Mouse (Mus musculus) frontal cortex, adult (tissue): ENCODE measurements at regions not wholly inside any gene's neighbourhood (a gene's known extent, or its start where the extent isn't known, plus 50 kb on each side); places are given as distances from the start of the nearest gene placed in this dataset.

Experiments used
- ATAC-seq: cut with Nextera tagmentation; 2 replicates; pipeline ENCODE4 v1.9.2; 2017; ENCODE audit warnings: mild to moderate bottlenecking, moderate library complexity, mixed read lengths; ENCODE audit not compliant: low TSS enrichment

- 0 out of 2 replicates have a peak, but pooled peaks have one; percentile 20 for ATAC-seq
Measured at GRCm38 (mm10) chr4:7423204-7423603, 815.6 kb downstream of the Car8 start.

DNA sequence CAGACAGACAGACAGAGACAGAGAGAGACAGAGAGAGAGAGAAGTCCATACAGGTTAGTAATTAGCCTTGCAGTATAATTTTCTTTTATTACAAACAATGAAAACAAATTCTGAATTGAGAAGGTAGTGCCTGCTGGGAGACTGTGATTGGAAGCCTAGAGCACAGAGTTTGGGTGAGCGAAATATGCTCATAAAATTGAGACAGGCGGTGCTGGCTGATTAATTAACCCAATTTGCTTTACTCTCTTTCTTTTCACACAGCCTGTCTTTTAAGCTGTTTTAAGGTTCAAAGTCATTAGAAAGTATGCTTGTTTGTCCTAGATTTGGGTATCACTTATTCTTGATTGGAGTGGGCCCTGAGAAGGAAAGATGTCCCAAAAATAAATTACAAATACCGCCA, 816.1 kb downstream of the Car8 start:
- ATAC-seq, result no peak

- ATAC-seq, result peak; percentile 97
Measured at GRCm38 (mm10) chr4:7414301-7414700, 824.5 kb downstream of the Car8 start.

DNA sequence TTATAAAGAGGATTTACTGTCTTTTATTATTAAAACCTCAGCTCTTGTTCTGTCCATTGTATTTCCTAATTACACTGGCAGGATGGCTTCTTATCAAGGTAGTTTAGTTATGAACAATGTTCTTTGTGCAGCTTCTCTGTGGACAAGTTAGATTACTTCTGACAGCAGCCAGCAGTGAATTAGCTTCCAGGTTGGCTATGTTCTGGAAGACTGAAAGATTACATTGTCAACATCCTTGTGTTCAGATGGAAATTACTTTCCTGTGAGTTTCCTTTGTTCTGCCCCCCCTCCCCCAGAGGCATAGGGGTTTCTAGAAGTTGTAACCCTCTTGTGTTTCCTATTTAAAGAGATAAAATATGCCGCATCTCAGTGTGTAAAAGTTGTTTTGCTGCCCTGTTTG, 846.1 kb downstream of the Car8 start:
- ATAC-seq, result no peak

DNA sequence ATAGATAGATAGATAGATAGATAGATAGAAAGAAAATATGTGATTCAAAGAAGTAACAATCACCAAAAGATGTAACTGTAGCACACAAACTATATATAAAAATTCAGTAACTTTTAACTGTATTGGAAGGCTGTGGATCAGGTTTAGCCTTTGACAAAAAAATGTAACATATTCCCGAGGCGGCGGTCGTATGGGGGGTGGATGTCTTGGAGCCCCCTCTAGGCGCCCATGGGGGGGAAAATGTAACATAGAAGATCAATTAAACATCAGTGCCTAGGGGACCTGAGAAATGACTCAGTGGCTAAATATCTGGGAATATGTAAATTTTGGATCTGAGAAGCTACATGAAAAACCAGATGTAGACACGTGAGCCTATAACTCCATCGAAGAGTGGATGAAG, 847.2 kb downstream of the Car8 start:
- no peak for ATAC-seq

DNA sequence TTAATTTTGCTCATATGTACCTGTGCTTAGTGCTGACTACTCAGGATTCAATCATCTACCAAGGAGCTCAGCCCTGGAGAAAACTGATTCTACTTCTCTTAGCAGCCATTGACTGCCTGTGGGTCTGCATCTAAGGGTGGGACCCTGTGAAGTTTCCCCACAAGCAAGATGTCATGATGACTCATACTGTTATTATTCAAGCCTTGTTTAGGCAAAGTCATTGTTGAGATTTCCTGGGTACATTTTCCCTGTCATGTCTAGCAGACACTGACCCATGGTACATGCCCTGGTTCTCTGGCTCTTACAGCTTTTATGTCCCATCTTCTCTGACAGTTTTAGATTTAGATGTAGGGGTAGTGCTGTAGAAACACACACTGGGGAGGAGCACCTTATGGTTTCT, 853.8 kb downstream of the Car8 start:
- no peak for ATAC-seq

GRCm38 (mm10) chr4:7379996-7380395, 858.8 kb downstream of the Car8 start:
- peak; percentile 47; the same call in 1 of the 2 replicates for ATAC-seq

DNA sequence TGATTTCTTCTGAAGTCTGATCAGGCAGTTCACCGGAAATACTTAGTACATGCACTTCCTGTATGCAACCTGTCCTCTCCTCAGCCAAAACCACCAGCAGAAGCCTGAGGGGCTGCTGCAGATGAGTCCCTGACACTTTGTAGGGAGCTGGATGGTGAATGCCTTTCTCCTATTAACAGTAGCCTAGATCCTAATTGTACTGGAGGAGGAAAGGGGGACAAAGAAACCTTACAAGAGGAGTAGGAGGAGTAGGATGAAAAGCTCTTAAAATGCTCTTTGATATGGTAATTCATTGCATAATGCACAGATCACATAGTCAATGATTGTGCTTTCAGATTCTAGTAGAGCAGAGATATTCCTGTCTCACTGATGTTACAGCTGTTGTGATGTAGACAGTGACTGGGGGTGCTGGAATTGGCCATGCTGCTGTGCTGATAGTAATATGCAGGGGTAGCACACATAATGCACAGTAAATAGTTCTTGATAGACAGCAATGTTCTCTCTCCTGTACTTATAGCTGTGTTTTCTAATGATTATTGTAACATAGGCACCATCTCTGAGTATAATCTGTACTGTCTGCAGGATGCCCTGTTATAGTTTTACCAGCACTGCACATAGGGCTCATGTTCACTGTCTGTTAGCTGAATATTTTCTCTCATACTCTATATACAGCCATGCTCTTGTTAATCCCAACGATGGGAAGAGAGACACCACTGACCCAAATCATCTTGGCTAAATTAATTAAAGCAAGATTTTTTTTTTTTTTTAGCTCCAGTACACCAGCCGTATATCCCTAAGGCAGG, 874.4 kb downstream of the Car8 start:
- ATAC-seq, result no peak; the same call in 1 of the 2 replicates

GRCm38 (mm10) chr4:7363508-7363907, 875.3 kb downstream of the Car8 start:
- ATAC-seq, result no peak

- ATAC-seq, result peak; percentile 47
Measured at GRCm38 (mm10) chr4:7356202-7356601, 882.6 kb downstream of the Car8 start.

DNA sequence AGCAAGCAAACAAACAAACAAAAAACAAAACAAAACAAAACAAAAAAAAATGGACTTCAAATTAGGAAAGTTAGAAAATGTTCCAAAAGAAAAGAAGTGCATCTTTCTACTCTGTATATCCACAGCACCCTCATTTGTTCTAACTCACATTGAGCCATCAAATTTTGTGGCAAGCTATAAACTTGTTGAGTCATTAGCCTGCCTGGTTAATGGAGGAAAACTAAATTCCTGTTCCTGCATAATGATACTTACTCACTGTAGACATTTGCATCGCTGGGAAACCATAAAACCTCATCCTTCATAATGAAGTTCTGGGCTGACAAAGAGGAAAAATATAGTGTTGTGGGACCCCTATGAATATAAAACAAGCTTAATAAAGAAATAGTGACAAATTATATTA, 891.5 kb downstream of the Car8 start:
- no peak for ATAC-seq

- no peak for ATAC-seq
Measured at GRCm38 (mm10) chr4:7341159-7341558, 897.7 kb downstream of the Car8 start.

DNA sequence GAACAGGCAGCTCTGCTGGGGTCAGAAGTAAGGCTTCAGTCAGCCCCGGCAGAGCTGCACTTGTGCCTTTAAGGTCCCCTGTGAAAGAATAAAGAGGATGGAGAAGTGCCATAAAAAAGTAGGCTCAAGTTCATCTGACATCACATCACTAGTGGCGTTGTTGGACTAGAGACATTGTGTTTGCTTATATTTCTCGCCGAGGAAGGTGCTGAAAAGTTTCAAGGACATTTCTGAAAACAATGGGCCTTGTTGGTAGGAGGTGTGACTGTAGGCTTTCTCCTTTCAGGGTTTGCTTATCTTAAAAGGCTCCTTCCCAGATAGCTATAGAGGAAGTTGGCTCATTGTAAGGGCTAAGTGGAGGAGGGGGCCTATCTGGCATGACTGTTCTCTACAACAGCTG, 924.6 kb downstream of the Car8 start:
- no peak for ATAC-seq

GRCm38 (mm10) chr4:7313219-7313618, 925.6 kb downstream of the Car8 start:
- no peak for ATAC-seq

DNA sequence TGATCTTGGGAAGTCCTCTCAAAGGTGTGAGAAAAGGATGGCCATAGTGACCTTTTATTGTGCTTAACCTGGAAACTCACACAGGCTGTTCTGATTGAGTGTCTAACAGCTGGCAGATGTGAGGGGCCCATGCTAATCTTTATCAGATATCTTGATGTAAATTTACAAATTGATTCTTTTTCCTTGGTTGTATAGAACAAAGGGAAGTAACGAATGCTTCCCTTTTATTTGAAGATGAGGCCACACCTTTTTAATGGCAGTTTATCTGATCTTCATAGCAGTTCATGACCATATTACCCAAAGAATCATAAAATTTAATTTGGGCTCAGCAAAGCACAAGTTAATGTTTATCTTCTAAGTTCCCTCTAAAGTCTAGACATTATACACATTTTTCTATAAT, 926.7 kb downstream of the Car8 start:
- ATAC-seq, result no peak

DNA sequence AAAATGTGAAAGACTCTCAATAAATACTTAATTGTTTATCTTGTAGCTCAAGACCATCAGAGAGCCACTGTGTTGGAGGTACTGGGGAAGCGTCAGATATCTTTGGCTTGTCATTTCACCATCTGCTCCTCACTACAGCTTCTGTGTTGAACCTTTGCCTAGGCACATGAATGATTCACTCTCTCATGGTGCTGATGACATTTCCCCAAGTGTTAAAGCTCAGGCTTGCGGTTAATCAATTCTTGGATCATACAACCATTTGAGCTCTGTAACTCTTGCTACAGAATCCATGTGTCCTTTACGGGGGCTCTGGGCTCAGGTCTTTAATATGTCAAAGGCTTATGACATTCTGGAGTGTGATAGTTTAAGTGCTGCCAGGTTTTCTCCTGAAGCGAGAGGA, 969.8 kb downstream of the Car8 start:
- no peak for ATAC-seq

- ATAC-seq, result no peak
Measured at GRCm38 (mm10) chr4:7256486-7256885, 982.4 kb downstream of the Car8 start.

DNA sequence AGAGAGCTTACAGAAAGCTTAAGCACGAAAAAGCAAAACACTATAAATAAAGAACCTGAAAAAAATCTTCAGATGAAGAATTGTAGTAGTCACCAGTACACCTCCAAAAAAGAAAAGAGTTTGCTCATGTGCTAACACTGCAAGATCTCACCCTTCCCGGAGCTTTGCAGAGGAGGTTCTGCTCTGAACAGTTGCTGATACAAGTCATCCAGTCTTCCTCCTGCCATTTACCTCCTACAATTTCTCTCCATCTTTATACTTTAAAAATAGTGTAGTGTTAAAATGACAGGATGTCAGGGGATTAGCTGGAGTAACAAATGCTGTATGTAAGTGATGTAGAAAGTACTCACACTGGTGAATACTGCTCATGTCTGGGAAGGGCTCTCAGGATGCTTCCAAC, 985.2 kb downstream of the Car8 start:
- ATAC-seq, result peak; percentile 97

DNA sequence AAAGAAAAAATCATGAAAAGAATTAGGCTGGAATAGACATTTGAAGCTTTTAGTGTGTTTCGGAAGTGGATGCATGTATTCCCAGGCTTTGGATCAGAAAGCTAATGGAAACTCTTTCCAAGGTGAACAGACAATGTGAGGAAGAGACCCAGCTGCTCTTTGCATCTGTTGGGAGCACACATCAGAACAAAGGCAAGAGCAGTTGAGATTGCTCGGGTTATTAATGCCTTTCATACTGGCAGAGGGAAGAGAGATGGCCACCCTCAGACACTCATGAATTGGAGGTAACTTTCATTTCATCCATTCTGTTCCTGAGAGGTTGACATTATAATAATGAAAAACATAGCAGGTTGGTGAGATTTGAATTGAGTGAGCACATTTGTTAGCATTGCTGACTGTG, 987.2 kb downstream of the Car8 start:
- ATAC-seq, result no peak

DNA sequence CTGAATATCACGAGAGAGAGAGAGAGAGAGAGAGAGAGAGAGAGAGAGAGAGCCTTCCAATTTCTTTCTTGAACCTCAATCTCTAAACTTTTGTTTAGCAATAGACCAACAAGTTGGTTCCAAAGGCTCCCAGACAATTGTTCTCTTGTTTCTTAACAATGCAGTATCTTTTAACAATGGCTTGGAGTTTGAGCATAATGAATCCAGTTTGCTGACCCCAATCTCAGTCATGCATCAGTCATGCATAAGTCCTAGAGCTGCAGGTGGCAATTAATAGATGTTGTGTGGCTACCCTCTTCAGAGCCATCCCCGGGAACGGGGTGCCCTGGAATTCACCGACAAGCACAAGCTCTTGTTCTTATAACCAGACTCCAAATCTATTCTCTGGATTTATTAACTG, 991.0 kb downstream of the Car8 start:
- no peak for ATAC-seq

DNA sequence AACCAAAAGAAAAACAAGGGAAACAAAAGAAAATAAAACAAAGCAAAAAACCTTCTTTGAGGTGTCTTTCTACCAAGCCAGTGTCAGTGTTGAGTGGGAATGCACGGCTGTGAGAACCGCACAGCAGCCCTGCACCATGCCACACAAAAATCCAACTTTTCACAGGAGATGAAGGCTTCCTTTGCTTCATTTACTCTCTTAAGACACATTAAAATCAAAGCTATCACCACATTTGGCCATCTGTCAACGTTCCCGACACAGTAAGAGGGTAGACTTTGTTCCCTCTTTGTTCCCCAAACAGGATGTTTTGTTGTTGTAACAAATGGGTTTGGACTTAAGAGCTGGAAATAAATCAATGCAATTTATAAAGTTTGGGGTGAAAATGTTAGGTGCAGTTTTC, 991.6 kb downstream of the Car8 start:
- ATAC-seq, result no peak

DNA sequence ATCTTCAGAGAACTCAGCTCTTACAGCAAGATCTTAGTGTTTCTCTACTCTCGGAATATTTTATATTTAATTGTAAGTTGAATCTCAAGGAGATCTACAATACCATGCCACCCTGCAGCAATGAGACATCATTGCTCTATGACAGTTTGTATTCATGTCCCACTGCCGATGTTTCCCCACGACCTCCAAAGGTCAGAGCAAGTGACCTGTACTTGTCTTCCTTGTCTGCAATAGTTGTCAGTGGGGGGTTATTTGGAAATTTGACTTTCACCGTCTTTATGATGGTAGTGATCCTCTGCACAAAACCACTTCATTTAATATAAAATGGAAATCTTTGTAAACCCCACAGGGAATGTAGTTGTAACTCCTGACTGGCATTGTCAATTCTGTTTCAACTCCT, 992.0 kb downstream of the Car8 start:
- ATAC-seq, result no peak

DNA sequence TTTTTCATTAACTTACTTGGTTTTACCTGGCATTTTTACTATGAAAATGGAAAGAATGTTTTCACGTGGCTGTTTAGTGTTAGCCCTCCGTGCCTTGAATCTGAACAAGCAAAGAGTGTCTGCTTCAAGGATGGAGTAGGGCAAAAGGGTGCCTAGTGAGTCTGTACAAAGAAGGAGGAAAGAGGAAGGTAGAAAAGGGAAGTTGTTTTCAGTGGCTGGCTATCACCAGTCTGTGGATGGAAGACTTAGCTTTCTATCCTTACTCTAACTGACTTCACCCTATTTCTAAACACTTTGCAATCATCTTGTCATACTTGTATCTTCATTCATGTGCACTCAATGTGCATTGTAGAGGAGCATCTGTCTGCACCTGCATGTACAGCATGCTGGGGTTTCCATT, 993.2 kb downstream of the Car8 start:
- ATAC-seq, result no peak

GRCm38 (mm10) chr4:7237848-7238247, 1001.0 kb downstream of the Car8 start:
- ATAC-seq, result no peak
